Mouse (Mus musculus): ENCODE results near the gene Rcc1l. TPM values are rescaled to one million over a fixed set of nuclear protein-coding genes. Genes with fewer than 3 reads are reported as not detected.

Rcc1l gene
- 15.9 and 16.1 TPM in 2 replicates for polyA plus RNA-seq (2011; ENCODE audit: insufficient read depth, insufficient read length, low read depth, missing spikeins)

DNA sequence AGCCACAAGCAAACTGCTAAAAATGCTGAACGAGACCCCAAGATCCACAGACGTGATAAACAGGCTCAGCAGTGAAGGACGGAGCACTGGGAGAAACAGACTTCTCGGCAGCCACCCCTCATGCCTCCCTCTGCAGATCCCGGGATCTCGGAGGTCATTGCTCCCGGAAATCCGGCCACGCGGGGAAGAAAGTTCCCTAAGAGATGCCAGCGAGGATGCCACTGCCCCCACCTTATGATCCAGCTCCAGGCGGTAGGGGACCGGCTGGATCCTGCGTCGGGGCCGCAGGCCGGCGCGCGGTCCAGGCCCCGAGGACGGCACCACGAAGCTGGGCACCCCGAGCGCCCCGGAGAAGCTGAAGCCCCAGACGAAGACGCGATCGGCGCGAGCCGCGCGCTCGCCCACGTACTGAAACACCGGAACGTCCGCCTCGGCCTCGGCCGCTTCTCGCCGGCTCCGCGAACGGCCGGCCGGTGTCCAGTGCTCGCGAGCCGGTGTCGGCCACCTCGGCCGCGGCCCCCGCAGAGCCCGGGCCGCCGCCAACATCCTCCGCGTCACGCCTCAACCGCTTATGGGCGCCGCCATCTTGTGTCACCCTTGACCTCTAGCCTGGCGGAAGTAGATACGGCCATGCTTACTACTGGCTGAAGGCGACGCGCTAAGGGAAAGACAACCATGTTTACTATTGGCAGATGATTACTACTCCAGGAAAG is at the start of gene Rcc1l:
Gene Rcc1l, minus strand, starts transcription at position 606 of the 713 bp plus-strand sequence.
- no peaks in the 10 kb centered on the region for H3K27me3 ChIP-seq (ENCODE audit: control insufficient read depth, insufficient read depth, low read length, poor library complexity, severe bottlenecking)
- H3K4me3 ChIP-seq (ENCODE audit: low read depth, low read length) = peak within 1 kb of the TSS; percentile 92
- H3K9me3 ChIP-seq (replicated peaks; ENCODE audit: control insufficient read depth, insufficient read depth, low read length, poor library complexity, severe bottlenecking) = no peaks in the 10 kb centered on the region
- peak within 1 kb of the TSS; percentile 76 for H3K27ac ChIP-seq (ENCODE audit: insufficient read depth, low read length)
- H3K4me1 ChIP-seq (ENCODE audit: control insufficient read depth, insufficient read depth, low read length) = no peaks in the 10 kb centered on the region
- TF ChIP-seq EP300 (IDR thresholded peaks at IDR 0.05; ENCODE audit: insufficient read depth, low read depth, low read length) = peak; percentile 36; the same call in 1 of the 2 replicates
- no peak for TF ChIP-seq POLR2A (IDR thresholded peaks at IDR 0.05; ENCODE audit: insufficient read depth, low read length)
- peak within 1 kb of the TSS; percentile 93 for H3K9ac ChIP-seq (ENCODE audit: low read depth, poor library complexity, severe bottlenecking)
- H3K36me3 ChIP-seq (ENCODE audit: control insufficient read depth, insufficient read depth, low read length, poor library complexity, severe bottlenecking) = peaks cover 6% of the 10 kb centered on the region

DNA sequence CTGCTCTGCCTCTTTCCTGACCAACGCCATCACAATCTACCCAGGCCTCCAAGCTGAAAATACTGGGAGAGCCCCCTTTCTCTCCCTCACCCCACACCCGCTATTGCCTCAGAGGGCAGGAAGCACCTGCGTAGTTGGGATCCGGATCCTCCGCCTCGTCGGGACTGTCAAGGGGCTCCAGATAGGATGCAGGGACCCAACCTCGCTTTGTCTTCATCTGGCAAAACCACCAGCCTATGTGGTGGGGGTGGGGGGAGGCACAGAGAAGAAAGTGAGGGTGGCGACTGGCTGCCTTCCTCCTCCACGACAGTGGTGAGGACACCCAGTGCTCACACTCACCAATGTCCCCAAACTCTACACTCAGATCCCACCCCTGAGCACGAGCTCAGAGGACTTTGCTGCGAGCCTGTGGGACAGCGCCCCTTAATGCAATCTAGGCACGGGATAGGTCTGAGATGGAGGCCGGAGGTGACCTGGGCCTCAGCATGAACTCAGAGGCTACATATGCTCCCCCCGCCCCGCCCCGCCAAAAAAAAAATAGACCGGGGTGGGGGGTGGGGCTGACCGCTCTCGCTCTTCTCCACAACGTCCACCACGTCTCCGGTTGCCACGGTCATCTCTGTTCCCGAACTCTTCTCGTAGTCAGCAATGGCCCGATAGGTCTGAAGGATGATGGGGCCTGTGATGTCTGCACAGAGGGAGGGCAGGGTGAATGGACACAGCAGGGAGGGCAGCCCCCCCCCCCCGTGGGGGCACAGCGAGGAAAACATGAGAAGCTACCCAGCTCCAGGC is 48.7 kb upstream of the Rcc1l start:
- no peak overlapping the region for H3K4me3 ChIP-seq (ENCODE audit: low read depth, low read length)
- no peak overlapping the region for H3K27ac ChIP-seq (ENCODE audit: insufficient read depth, low read length)
- H3K27me3 ChIP-seq (ENCODE audit: control insufficient read depth, insufficient read depth, low read length, poor library complexity, severe bottlenecking) = no peaks in the 10 kb centered on the region
- H3K9ac ChIP-seq (ENCODE audit: low read depth, poor library complexity, severe bottlenecking) = no peak overlapping the region
- H3K36me3 ChIP-seq (ENCODE audit: control insufficient read depth, insufficient read depth, low read length, poor library complexity, severe bottlenecking) = no peaks in the 10 kb centered on the region
- H3K9me3 ChIP-seq (replicated peaks; ENCODE audit: control insufficient read depth, insufficient read depth, low read length, poor library complexity, severe bottlenecking) = no peaks in the 10 kb centered on the region
- H3K4me1 ChIP-seq (ENCODE audit: control insufficient read depth, insufficient read depth, low read length) = peaks cover 2% of the 10 kb centered on the region
- TF ChIP-seq CTCF (IDR thresholded peaks at IDR 0.05; ENCODE audit: low read depth, low read length) (no peak), EP300 (IDR thresholded peaks at IDR 0.05; ENCODE audit: insufficient read depth, low read depth, low read length) (no peak), POLR2A (IDR thresholded peaks at IDR 0.05; ENCODE audit: insufficient read depth, low read length) (no peak)

DNA sequence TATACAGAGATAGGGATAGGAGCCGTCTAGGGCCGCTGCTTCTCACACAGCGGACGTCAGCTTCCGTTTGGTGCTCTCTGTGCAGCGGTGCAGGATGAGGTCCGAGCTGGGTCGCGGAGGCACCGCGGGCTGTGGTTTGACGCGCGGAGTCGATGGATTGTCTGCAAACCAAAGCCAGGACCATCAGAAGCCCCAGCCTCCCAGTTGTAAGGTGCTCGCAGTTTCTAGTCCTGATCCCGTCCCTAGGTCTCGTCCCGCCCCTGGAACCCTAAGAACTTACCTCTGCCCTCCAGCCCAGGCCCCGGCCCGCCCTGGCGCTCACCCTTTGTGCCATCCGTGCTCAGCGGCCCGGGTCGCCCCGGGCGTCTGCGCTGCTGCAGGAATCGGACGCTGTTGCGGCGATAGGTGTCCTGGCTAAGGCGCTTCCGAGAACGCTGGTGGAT is 45.2 kb upstream of the Rcc1l start:
- Histone ChIP-seq H3K9me3 (replicated peaks; ENCODE audit: control insufficient read depth, insufficient read depth, low read length, poor library complexity, severe bottlenecking) (no peaks in the 10 kb centered on the region), H3K4me1 (ENCODE audit: control insufficient read depth, insufficient read depth, low read length) (no peaks in the 10 kb centered on the region), H3K9ac (ENCODE audit: low read depth, poor library complexity, severe bottlenecking) (no peak overlapping the region), H3K4me3 (ENCODE audit: low read depth, low read length) (peak overlapping the region; percentile 3), H3K27me3 (ENCODE audit: control insufficient read depth, insufficient read depth, low read length, poor library complexity, severe bottlenecking) (no peaks in the 10 kb centered on the region), H3K27ac (ENCODE audit: insufficient read depth, low read length) (no peak overlapping the region), H3K36me3 (ENCODE audit: control insufficient read depth, insufficient read depth, low read length, poor library complexity, severe bottlenecking) (no peaks in the 10 kb centered on the region)
- TF ChIP-seq CTCF (IDR thresholded peaks at IDR 0.05; ENCODE audit: low read depth, low read length) (no peak), EP300 (IDR thresholded peaks at IDR 0.05; ENCODE audit: insufficient read depth, low read depth, low read length) (no peak), POLR2A (IDR thresholded peaks at IDR 0.05; ENCODE audit: insufficient read depth, low read length) (no peak)

DNA sequence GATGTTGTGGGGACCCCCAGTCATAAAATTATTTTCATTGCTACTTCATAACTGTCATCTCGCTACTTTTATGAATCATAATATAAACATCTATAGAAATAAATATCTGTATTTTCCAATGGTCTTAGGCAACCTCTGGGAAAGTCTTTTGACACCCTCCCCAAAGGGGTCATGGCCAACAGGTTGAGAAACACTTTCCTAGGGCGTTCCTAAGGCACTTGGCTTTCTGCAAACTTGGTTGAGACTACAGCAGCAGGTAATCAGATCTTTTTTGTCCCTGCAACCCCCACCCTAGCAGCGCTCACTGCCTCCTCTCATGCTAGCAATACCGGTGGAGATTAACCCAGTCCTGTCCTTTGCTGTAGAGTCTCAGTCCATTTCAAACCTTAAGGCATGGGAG is 44.7 kb upstream of the Rcc1l start:
- no peak overlapping the region for H3K27ac ChIP-seq (ENCODE audit: insufficient read depth, low read length)
- no peaks in the 10 kb centered on the region for H3K36me3 ChIP-seq (ENCODE audit: control insufficient read depth, insufficient read depth, low read length, poor library complexity, severe bottlenecking)
- no peaks in the 10 kb centered on the region for H3K9me3 ChIP-seq (replicated peaks; ENCODE audit: control insufficient read depth, insufficient read depth, low read length, poor library complexity, severe bottlenecking)
- no peak overlapping the region for H3K4me3 ChIP-seq (ENCODE audit: low read depth, low read length)
- TF ChIP-seq EP300 (IDR thresholded peaks at IDR 0.05; ENCODE audit: insufficient read depth, low read depth, low read length) (no peak), CTCF (IDR thresholded peaks at IDR 0.05; ENCODE audit: low read depth, low read length) (no peak), POLR2A (IDR thresholded peaks at IDR 0.05; ENCODE audit: insufficient read depth, low read length) (no peak)
- no peak overlapping the region for H3K9ac ChIP-seq (ENCODE audit: low read depth, poor library complexity, severe bottlenecking)
- no peaks in the 10 kb centered on the region for H3K4me1 ChIP-seq (ENCODE audit: control insufficient read depth, insufficient read depth, low read length)
- no peaks in the 10 kb centered on the region for H3K27me3 ChIP-seq (ENCODE audit: control insufficient read depth, insufficient read depth, low read length, poor library complexity, severe bottlenecking)

DNA sequence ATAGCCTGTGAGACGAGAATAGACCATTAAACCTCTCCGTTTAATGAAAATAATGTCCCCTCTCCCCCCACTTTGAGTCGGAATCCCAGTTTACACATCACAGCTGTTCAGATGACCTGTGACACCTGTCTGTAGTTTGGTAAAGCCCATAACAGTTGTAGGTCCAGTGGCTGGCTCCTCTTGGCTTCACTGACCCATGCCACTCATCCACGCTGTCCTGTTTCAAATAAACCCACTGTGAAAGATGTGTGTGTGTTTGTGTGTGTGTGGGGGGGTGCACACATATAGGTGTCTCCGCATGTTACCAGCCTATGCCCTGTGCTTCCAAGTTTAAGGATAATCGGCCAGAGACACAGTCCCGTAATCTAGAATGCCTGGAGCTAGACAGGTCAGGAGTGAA is 41.3 kb upstream of the Rcc1l start:
- no peaks in the 10 kb centered on the region for H3K27me3 ChIP-seq (ENCODE audit: control insufficient read depth, insufficient read depth, low read length, poor library complexity, severe bottlenecking)
- no peaks in the 10 kb centered on the region for H3K9me3 ChIP-seq (replicated peaks; ENCODE audit: control insufficient read depth, insufficient read depth, low read length, poor library complexity, severe bottlenecking)
- TF ChIP-seq EP300 (IDR thresholded peaks at IDR 0.05; ENCODE audit: insufficient read depth, low read depth, low read length) (no peak), POLR2A (IDR thresholded peaks at IDR 0.05; ENCODE audit: insufficient read depth, low read length) (no peak), CTCF (IDR thresholded peaks at IDR 0.05; ENCODE audit: low read depth, low read length) (no peak)

More for the DNA sequence above, 41.3 kb upstream of the Rcc1l start:
- Histone ChIP-seq H3K9ac (ENCODE audit: low read depth, poor library complexity, severe bottlenecking) (no peak overlapping the region), H3K4me3 (ENCODE audit: low read depth, low read length) (no peak overlapping the region), H3K27ac (ENCODE audit: insufficient read depth, low read length) (no peak overlapping the region), H3K4me1 (ENCODE audit: control insufficient read depth, insufficient read depth, low read length) (no peaks in the 10 kb centered on the region), H3K36me3 (ENCODE audit: control insufficient read depth, insufficient read depth, low read length, poor library complexity, severe bottlenecking) (no peaks in the 10 kb centered on the region)

Data from ES-Bruce4 (cell line).